Mouse (Mus musculus): ENCODE results near the gene Gm42417. TPM values are rescaled to one million over a fixed set of nuclear protein-coding genes. Genes with fewer than 3 reads are reported as not detected.
"Not testable (repeated sequence)": the region's sequence is repeated elsewhere in the genome, so short reads cannot be mapped to it uniquely, and the experiment has no call there.

Gene Gm42417
- polyA plus RNA-seq, 1 experiment from 2014 or later, result 0.33 TPM

- 89% methylated on average over 11 of the region's 11 CpGs for WGBS
Observed at GRCm38 (mm10) chr1:36540132-36540531, 903 bp upstream of the Gm42417 start.

GRCm38 (mm10) chr1:36538727-36539126 is 502 bp downstream of the Gm42417 start:
- no peaks in the 10 kb centered on the region for H3K27me3 ChIP-seq
- peaks cover 7% of the 10 kb centered on the region; the same call in 1 of the 2 replicates for H3K4me1 ChIP-seq
- no peak overlapping the region for H3K27ac ChIP-seq
- H3K4me2 ChIP-seq (replicated peaks), result no peak overlapping the region
- no peak overlapping the region for H3K4me3 ChIP-seq
- no peak for ATAC-seq (ENCODE audit: low FRiP score, low read depth)
- 84% methylated on average over 4 of the region's 4 CpGs for WGBS
- peaks cover 56% of the 10 kb centered on the region for H3K36me3 ChIP-seq
- no peak overlapping the region for H3K9ac ChIP-seq
- H3K9me3 ChIP-seq, result no peaks in the 10 kb centered on the region

More at GRCm38 (mm10) chr1:36540132-36540531, 903 bp upstream of the Gm42417 start:
- Histone ChIP-seq H3K4me1 (peaks cover 8% of the 10 kb centered on the region; the same call in 1 of the 2 replicates), H3K4me2 (replicated peaks) (no peak overlapping the region), H3K27me3 (no peaks in the 10 kb centered on the region), H3K9ac (no peak overlapping the region), H3K4me3 (no peak overlapping the region), H3K27ac (no peak overlapping the region), H3K9me3 (no peaks in the 10 kb centered on the region), H3K36me3 (peaks cover 59% of the 10 kb centered on the region)
- no peak; the same call in 1 of the 2 replicates for ATAC-seq (ENCODE audit: low FRiP score, low read depth)

- ATAC-seq (ENCODE audit: low FRiP score, low read depth); H3K4me1 ChIP-seq; H3K9me3 ChIP-seq; H3K4me2 ChIP-seq (replicated peaks); H3K27ac ChIP-seq; H3K4me3 ChIP-seq; H3K9ac ChIP-seq; H3K27me3 ChIP-seq: not testable (repeated sequence)
- 90% methylated on average over 9 of the region's 9 CpGs for WGBS
- peaks cover 49% of the 10 kb centered on the region for H3K36me3 ChIP-seq
Observed at GRCm38 (mm10) chr1:36536783-36537182, 2.4 kb downstream of the Gm42417 start, which contains the start of gene Ankrd23. Gene Ankrd23 (minus strand): TSS chr1:36536883.

GRCm38 (mm10) chr1:36536397-36536728 is 2.9 kb downstream of the Gm42417 start:
- Histone ChIP-seq H3K4me1 (0 out of 2 replicates have a peak, but pooled peaks cover 4% of the 10 kb centered on the region), H3K36me3 (peaks cover 48% of the 10 kb centered on the region), H3K27me3 (no peaks in the 10 kb centered on the region), H3K4me3 (no peak overlapping the region), H3K9me3 (no peaks in the 10 kb centered on the region), H3K27ac (no peak overlapping the region), H3K9ac (no peak overlapping the region), H3K4me2 (replicated peaks) (no peak overlapping the region)
- no peak for ATAC-seq (ENCODE audit: low FRiP score, low read depth)
- 79% methylated on average over 8 of the region's 8 CpGs for WGBS

- Histone ChIP-seq H3K9me3 (no peaks in the 10 kb centered on the region), H3K4me3 (no peak overlapping the region), H3K4me1 (0 out of 2 replicates have a peak, but pooled peaks cover 6% of the 10 kb centered on the region), H3K9ac (no peak overlapping the region), H3K4me2 (replicated peaks) (no peak overlapping the region), H3K36me3 (peaks cover 49% of the 10 kb centered on the region), H3K27me3 (no peaks in the 10 kb centered on the region), H3K27ac (no peak overlapping the region)
- 82% methylated on average over 11 of the region's 11 CpGs for WGBS
- no peak for ATAC-seq (ENCODE audit: low FRiP score, low read depth)
Observed at GRCm38 (mm10) chr1:36535477-36536396, 3.5 kb downstream of the Gm42417 start.

- H3K9ac ChIP-seq, result no peak overlapping the region
- no peaks in the 10 kb centered on the region for H3K9me3 ChIP-seq
- no peak overlapping the region for H3K27ac ChIP-seq
- H3K4me3 ChIP-seq, result no peak overlapping the region
- no peak for ATAC-seq (ENCODE audit: low FRiP score, low read depth)
- no peak overlapping the region for H3K4me2 ChIP-seq (replicated peaks)
- 68% methylated on average over 6 of the region's 6 CpGs for WGBS
- H3K4me1 ChIP-seq, result peaks cover 15% of the 10 kb centered on the region; the same call in 1 of the 2 replicates
- H3K36me3 ChIP-seq, result peaks cover 43% of the 10 kb centered on the region
- H3K27me3 ChIP-seq, result no peaks in the 10 kb centered on the region
Observed at GRCm38 (mm10) chr1:36534595-36535058, 4.6 kb downstream of the Gm42417 start.

GRCm38 (mm10) chr1:36533546-36533945 is 5.7 kb downstream of the Gm42417 start:
- 74% methylated on average over 6 of the region's 6 CpGs for WGBS
- Histone ChIP-seq H3K4me3 (no peak overlapping the region), H3K27ac (peak overlapping the region; percentile 22; the same call in 1 of the 2 replicates), H3K36me3 (peaks cover 32% of the 10 kb centered on the region), H3K9ac (no peak overlapping the region), H3K9me3 (no peaks in the 10 kb centered on the region), H3K4me2 (replicated peaks) (no peak overlapping the region), H3K27me3 (no peaks in the 10 kb centered on the region), H3K4me1 (peaks cover 15% of the 10 kb centered on the region; the same call in 1 of the 2 replicates)
- no peak for ATAC-seq (ENCODE audit: low FRiP score, low read depth)

- Histone ChIP-seq H3K4me1 (peaks cover 20% of the 10 kb centered on the region; the same call in 1 of the 2 replicates), H3K27ac (no peak overlapping the region), H3K9me3 (no peaks in the 10 kb centered on the region), H3K27me3 (no peaks in the 10 kb centered on the region), H3K9ac (no peak overlapping the region; the same call in 1 of the 2 replicates), H3K4me2 (replicated peaks) (no peak overlapping the region), H3K36me3 (peaks cover 33% of the 10 kb centered on the region), H3K4me3 (no peak overlapping the region)
- no peak for ATAC-seq (ENCODE audit: low FRiP score, low read depth)
- 89% methylated on average over 12 of the region's 12 CpGs for WGBS
Observed at GRCm38 (mm10) chr1:36531461-36531860, 7.8 kb downstream of the Gm42417 start.

- Histone ChIP-seq H3K36me3 (peaks cover 32% of the 10 kb centered on the region), H3K9ac (no peak overlapping the region), H3K4me1 (peaks cover 20% of the 10 kb centered on the region; the same call in 1 of the 2 replicates), H3K4me3 (no peak overlapping the region), H3K27me3 (no peaks in the 10 kb centered on the region), H3K4me2 (replicated peaks) (no peak overlapping the region), H3K27ac (0 out of 2 replicates have a peak overlapping the region, but pooled peaks have one; percentile 3), H3K9me3 (no peaks in the 10 kb centered on the region)
- ATAC-seq (ENCODE audit: low FRiP score, low read depth), result no peak
- 87% methylated on average over 7 of the region's 7 CpGs for WGBS
Observed at GRCm38 (mm10) chr1:36530962-36531361, 8.3 kb downstream of the Gm42417 start.

GRCm38 (mm10) chr1:36530485-36530884 is 8.7 kb downstream of the Gm42417 start:
- ATAC-seq (ENCODE audit: low FRiP score, low read depth), result no peak
- WGBS, result 75% methylated on average over 8 of the region's 8 CpGs

GRCm38 (mm10) chr1:36529875-36530274 is 9.4 kb downstream of the Gm42417 start:
- Histone ChIP-seq H3K4me2 (replicated peaks) (no peak overlapping the region), H3K9me3 (no peaks in the 10 kb centered on the region), H3K27ac (no peak overlapping the region), H3K4me3 (no peak overlapping the region), H3K9ac (no peak overlapping the region), H3K27me3 (no peaks in the 10 kb centered on the region), H3K4me1 (peaks cover 20% of the 10 kb centered on the region; the same call in 1 of the 2 replicates), H3K36me3 (peaks cover 41% of the 10 kb centered on the region)
- WGBS, result 93% methylated on average over 4 of the region's 4 CpGs
- ATAC-seq (ENCODE audit: low FRiP score, low read depth), result no peak

More at GRCm38 (mm10) chr1:36530485-36530884, 8.7 kb downstream of the Gm42417 start:
- H3K27me3 ChIP-seq, result no peaks in the 10 kb centered on the region
- no peaks in the 10 kb centered on the region for H3K9me3 ChIP-seq
- peaks cover 35% of the 10 kb centered on the region for H3K36me3 ChIP-seq
- no peak overlapping the region for H3K9ac ChIP-seq
- H3K4me2 ChIP-seq (replicated peaks), result no peak overlapping the region
- H3K27ac ChIP-seq, result no peak overlapping the region
- H3K4me3 ChIP-seq, result no peak overlapping the region
- peaks cover 20% of the 10 kb centered on the region; the same call in 1 of the 2 replicates for H3K4me1 ChIP-seq

GRCm38 (mm10) chr1:36529274-36529673 is 10.0 kb downstream of the Gm42417 start:
- Histone ChIP-seq H3K4me1 (peaks cover 20% of the 10 kb centered on the region), H3K36me3 (peaks cover 47% of the 10 kb centered on the region), H3K4me2 (replicated peaks) (no peak overlapping the region), H3K9me3 (no peaks in the 10 kb centered on the region), H3K9ac (no peak overlapping the region), H3K27me3 (no peaks in the 10 kb centered on the region), H3K4me3 (no peak overlapping the region), H3K27ac (no peak overlapping the region)
- WGBS, result 87% methylated on average over 4 of the region's 4 CpGs
- ATAC-seq (ENCODE audit: low FRiP score, low read depth), result no peak

All from limb, embryonic 13.5 days (tissue).